Mouse (Mus musculus): Measurements from ENCODE around the gene Stx6.

- TF ChIP-seq CTCF (conservative IDR thresholded peaks at IDR 0.05; ENCODE audit: insufficient read depth, insufficient read length, low read depth, low read length) (no peak), POLR2A (IDR thresholded peaks at IDR 0.05; ENCODE audit: low read depth, low read length) (no peak)
Observed at GRCm38 (mm10) chr1:155158970-155159484, 512 bp downstream of the Stx6 start.
